Mouse (Mus musculus) testis, adult 2 months (tissue): ENCODE measurements at regions not wholly inside any gene's neighbourhood (a gene's known extent, or its start where the extent isn't known, plus 50 kb on each side); places are given as distances from the start of the nearest gene placed in this dataset.

Experiments used
- H3K27ac ChIP-seq: fragments of 200-500 bp; 2 replicates; pipeline ENCODE4 v1.5.1; 2012; ENCODE audit warnings: low read depth, low read length; ENCODE audit not compliant: control insufficient read depth, insufficient read depth
- H3K27me3 ChIP-seq: fragments of 200-500 bp; 2 replicates; pipeline ENCODE4 v1.6.1; 2012; ENCODE audit warnings: mild to moderate bottlenecking, low read length, moderate library complexity; ENCODE audit not compliant: control insufficient read depth, insufficient read depth
- H3K36me3 ChIP-seq: fragments of 200-500 bp; 2 replicates; pipeline ENCODE4 v1.6.1; 2012; ENCODE audit warnings: mild to moderate bottlenecking, low read length; ENCODE audit not compliant: control insufficient read depth, insufficient read depth
- H3K4me1 ChIP-seq: fragments of 200-500 bp; 2 replicates; pipeline ENCODE4 v1.6.1; 2012; ENCODE audit warnings: low read length; ENCODE audit not compliant: control insufficient read depth, insufficient read depth
- H3K4me3 ChIP-seq: fragments of 200-500 bp; 2 replicates; pipeline ENCODE4 v1.5.1; 2012; ENCODE audit warnings: low read depth, mild to moderate bottlenecking, low read length, moderate library complexity, mixed read lengths; ENCODE audit not compliant: control insufficient read depth
- CTCF ChIP-seq: fragments of 200-500 bp; IDR thresholded peaks from 2 replicates; pipeline ENCODE4 v1.5.1; 2012; ENCODE audit warnings: low read depth, mild to moderate bottlenecking, inconsistent platforms, low read length, moderate library complexity; ENCODE audit not compliant: control insufficient read depth, insufficient read depth, insufficient replicate concordance
- POLR2A ChIP-seq: fragments of 200-500 bp; IDR thresholded peaks from 2 replicates; pipeline ENCODE4 v1.6.1; 2012; ENCODE audit warnings: low read depth, mild to moderate bottlenecking, inconsistent platforms, low read length, moderate library complexity; ENCODE audit not compliant: control insufficient read depth

DNA sequence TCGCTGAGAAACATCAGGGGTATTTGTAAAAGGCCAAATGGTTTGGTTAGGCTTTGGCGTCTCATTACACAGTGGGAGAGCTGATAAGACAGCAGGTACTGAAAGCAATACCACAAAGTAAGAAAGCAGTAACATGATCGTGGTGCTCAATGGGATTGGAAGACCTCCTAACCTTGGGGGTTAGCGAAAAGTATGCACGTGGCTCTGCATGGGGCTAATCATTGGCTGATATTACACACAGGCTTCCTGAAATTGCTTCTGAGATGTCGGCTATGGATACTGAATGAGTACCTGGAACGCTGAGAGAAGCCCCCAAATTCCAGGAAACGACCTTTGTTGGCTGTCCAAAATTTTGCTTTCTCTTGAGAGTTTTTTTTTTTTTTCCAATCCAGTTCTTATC is 207.6 kb downstream of the Trim52 start:
- Histone ChIP-seq H3K27ac (no peak overlapping the region), H3K4me3 (no peak overlapping the region), H3K36me3 (no peaks in the 10 kb centered on the region), H3K4me1 (no peaks in the 10 kb centered on the region), H3K27me3 (no peaks in the 10 kb centered on the region)
- no peak for TF ChIP-seq POLR2A
- no peak for TF ChIP-seq CTCF

GRCm38 (mm10) chr14:106314079-106314551 is 208.1 kb downstream of the Trim52 start:
- Histone ChIP-seq H3K27me3 (no peaks in the 10 kb centered on the region), H3K4me1 (no peaks in the 10 kb centered on the region), H3K36me3 (no peaks in the 10 kb centered on the region), H3K4me3 (no peak overlapping the region), H3K27ac (no peak overlapping the region)
- TF ChIP-seq CTCF: no peak
- no peak for TF ChIP-seq POLR2A

GRCm38 (mm10) chr14:106318767-106319166 is 212.8 kb downstream of the Trim52 start:
- no peak overlapping the region for H3K4me3 ChIP-seq
- TF ChIP-seq CTCF: no peak
- TF ChIP-seq POLR2A: no peak
- no peaks in the 10 kb centered on the region for H3K4me1 ChIP-seq
- H3K36me3 ChIP-seq: no peaks in the 10 kb centered on the region
- no peak overlapping the region for H3K27ac ChIP-seq
- no peaks in the 10 kb centered on the region for H3K27me3 ChIP-seq

DNA sequence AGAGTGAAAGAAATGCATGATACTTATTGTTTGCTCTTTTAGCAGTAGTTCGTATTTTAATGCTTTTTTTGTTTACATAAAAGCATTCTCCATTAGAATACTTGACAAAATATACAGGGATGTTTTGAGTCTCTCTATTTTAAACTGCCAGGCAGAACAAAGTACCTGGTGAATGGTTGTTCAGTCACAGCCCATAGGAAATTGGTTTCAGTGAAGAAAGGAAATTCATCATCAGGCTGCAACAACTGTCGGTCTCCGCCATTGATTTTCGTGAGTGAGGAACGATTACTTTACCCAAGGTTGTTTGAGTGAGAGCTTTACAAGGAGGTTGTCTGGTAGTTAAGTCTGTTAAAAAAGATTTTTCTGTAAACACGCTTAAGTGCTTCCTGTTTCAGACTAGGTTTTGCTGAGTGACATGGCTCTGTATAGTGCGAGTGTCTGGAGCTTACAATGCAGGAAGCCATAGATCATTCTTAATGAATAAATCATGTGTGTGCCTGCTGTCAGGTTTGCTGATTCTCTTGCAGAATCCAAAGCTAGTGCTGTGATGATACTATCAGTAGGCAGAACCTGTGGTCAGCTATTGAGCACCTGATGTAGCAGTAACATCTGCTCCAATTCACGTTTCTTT is 221.8 kb downstream of the Trim52 start:
- Histone ChIP-seq H3K27ac (no peak overlapping the region), H3K4me3 (no peak overlapping the region), H3K27me3 (no peaks in the 10 kb centered on the region), H3K36me3 (no peaks in the 10 kb centered on the region), H3K4me1 (no peaks in the 10 kb centered on the region)
- TF ChIP-seq CTCF (no peak), POLR2A (no peak)

- no peak overlapping the region for H3K4me3 ChIP-seq
- no peaks in the 10 kb centered on the region for H3K27me3 ChIP-seq
- no peak overlapping the region for H3K27ac ChIP-seq
- H3K4me1 ChIP-seq: no peaks in the 10 kb centered on the region
- TF ChIP-seq CTCF: no peak
- TF ChIP-seq POLR2A: no peak
- H3K36me3 ChIP-seq: no peaks in the 10 kb centered on the region
These were observed 259.0 kb downstream of the Trim52 start for GRCm38 (mm10) chr14:106364767-106365623.

DNA sequence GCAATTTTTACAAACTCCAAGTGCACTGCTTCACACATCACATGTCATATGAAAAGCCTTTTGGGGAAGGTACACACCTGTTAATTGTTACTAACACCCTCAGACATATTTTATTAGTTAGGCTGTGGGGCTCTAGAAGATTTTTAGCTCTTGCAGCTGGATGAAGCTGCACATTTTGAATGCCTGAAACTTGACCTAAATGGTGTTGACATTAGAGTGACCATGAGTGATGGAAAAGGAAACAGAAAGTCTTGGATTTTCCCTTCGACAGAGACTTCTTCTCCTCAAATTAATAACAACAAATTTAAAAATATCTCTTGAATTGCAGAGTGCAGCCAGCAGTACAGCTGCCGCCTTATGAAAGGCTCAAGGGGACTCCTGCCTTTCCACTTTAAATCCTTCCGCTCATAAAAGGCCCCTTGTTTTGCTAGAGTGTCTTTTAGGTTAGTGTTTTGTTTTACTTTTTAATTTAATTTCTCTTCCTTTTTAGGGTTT is 259.7 kb downstream of the Trim52 start:
- no peaks in the 10 kb centered on the region for H3K36me3 ChIP-seq
- no peak overlapping the region for H3K4me3 ChIP-seq
- no peaks in the 10 kb centered on the region for H3K27me3 ChIP-seq
- TF ChIP-seq POLR2A (no peak), CTCF (no peak)
- H3K27ac ChIP-seq: no peak overlapping the region
- H3K4me1 ChIP-seq: no peaks in the 10 kb centered on the region

- no peak for TF ChIP-seq POLR2A
- no peak for TF ChIP-seq CTCF
- Histone ChIP-seq H3K27ac (no peak overlapping the region), H3K27me3 (no peaks in the 10 kb centered on the region), H3K4me1 (no peaks in the 10 kb centered on the region), H3K4me3 (no peak overlapping the region), H3K36me3 (no peaks in the 10 kb centered on the region)
These were observed 267.5 kb downstream of the Trim52 start for GRCm38 (mm10) chr14:106373451-106373850.

- Histone ChIP-seq H3K27ac (no peak overlapping the region), H3K36me3 (no peaks in the 10 kb centered on the region), H3K4me1 (no peaks in the 10 kb centered on the region), H3K4me3 (no peak overlapping the region), H3K27me3 (no peaks in the 10 kb centered on the region)
- TF ChIP-seq CTCF (no peak), POLR2A (no peak)
These were observed 273.6 kb downstream of the Trim52 start for GRCm38 (mm10) chr14:106379645-106380044.
